Mouse (Mus musculus): Measurements from ENCODE around the gene Fat3. TPM values are rescaled to one million over a fixed set of nuclear protein-coding genes. Genes with fewer than 3 reads are reported as not detected.

The Fat3 gene
- polyA plus RNA-seq, 1 experiment, result not detected

DNA sequence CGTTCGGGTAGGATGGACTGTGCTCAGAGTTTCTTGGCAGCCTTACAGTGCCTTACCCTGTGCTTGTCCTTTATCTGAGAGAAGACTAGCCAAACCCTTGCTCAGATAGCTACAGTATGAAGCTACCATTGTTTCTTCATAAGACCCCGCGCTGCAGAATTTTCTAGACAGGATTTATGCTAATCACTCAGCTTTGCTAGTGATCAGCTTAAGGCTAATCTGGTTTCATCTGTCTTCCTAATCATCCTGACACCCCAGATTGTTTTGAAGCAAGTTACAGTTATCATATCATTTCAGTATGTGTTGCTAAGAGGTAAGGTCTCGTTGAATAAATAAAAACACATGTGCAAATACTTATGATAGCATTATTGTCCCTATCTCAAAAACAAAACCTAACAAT, 493.6 kb downstream of the Fat3 start:
- Histone ChIP-seq H3K36me3 (ENCODE audit: control insufficient read depth, insufficient read depth) (no peaks in the 10 kb centered on the region), H3ac (ENCODE audit: control insufficient read depth, insufficient read length, low read depth) (no peak overlapping the region), H3K79me2 (ENCODE audit: control insufficient read depth, insufficient read depth) (no peaks in the 10 kb centered on the region), H3K27me3 (ENCODE audit: control insufficient read depth, insufficient read depth, insufficient read length) (no peaks in the 10 kb centered on the region), H3K4me3 (ENCODE audit: insufficient read depth, poor library complexity, severe bottlenecking) (no peak overlapping the region), H3K79me3 (ENCODE audit: low read depth) (no peaks in the 10 kb centered on the region)
- TF ChIP-seq MYOG (IDR thresholded peaks at IDR 0.05; ENCODE audit: control insufficient read depth, extremely low read depth, insufficient read length) (no peak), MYOD1 (IDR thresholded peaks at IDR 0.05; ENCODE audit: control insufficient read depth, insufficient read length, low read depth) (no peak), FOSL1 (IDR thresholded peaks at IDR 0.05; ENCODE audit: insufficient read depth, low read length, poor library complexity, severe bottlenecking) (no peak), USF1 (IDR thresholded peaks at IDR 0.05; ENCODE audit: low read depth) (no peak), CEBPB (IDR thresholded peaks at IDR 0.05; ENCODE audit: low read depth) (no peak), CTCF (IDR thresholded peaks at IDR 0.05; ENCODE audit: control insufficient read depth, insufficient read depth, insufficient read length) (no peak), MAX (IDR thresholded peaks at IDR 0.05) (no peak)

DNA sequence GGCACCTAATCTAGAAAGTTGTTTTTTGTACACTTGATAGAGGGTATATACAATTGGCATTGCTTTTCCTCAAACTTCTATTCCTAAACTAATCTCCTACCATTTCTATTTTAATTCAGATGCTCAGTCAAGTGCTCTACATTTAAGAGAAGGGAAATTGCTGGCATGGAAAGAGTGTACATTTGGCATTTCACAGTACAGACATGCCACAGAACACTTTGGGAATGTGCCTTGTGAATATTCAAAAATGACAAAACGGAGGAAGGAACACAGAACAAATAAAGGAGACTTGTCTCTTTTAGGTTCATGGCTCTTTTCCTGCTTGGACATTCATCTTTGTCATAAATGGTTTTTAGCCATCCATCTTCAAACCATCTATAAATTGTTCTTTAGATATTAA, 498.1 kb downstream of the Fat3 start:
- Histone ChIP-seq H3K4me3 (ENCODE audit: insufficient read depth, poor library complexity, severe bottlenecking) (no peak overlapping the region), H3K79me3 (ENCODE audit: low read depth) (no peaks in the 10 kb centered on the region), H3ac (ENCODE audit: control insufficient read depth, insufficient read length, low read depth) (no peak overlapping the region), H3K27me3 (ENCODE audit: control insufficient read depth, insufficient read depth, insufficient read length) (no peaks in the 10 kb centered on the region), H3K36me3 (ENCODE audit: control insufficient read depth, insufficient read depth) (no peaks in the 10 kb centered on the region), H3K79me2 (ENCODE audit: control insufficient read depth, insufficient read depth) (no peaks in the 10 kb centered on the region)
- no peak for TF ChIP-seq USF1 (IDR thresholded peaks at IDR 0.05; ENCODE audit: low read depth)
- TF ChIP-seq MYOG (IDR thresholded peaks at IDR 0.05; ENCODE audit: control insufficient read depth, extremely low read depth, insufficient read length), result no peak
- no peak for TF ChIP-seq CEBPB (IDR thresholded peaks at IDR 0.05; ENCODE audit: low read depth)

DNA sequence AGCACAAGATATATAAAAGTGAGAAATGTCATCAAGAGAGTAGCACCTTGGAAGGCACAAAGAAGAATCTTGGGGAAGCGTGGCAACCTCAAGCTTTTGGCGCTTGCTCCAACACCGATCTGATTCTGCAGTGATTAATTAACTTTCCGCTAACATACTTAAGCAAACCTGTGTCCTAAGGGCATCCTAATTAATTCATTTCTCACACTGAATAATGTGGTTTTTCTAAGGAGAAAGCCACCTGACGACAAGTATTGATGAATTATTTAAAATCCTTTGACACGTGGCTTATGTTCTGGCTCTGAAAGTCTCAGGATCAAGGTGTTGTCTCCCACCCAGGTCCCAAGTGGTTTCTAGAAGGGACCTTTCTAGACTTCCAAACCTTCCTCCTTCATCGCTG, 506.3 kb downstream of the Fat3 start:
- Histone ChIP-seq H3K79me3 (ENCODE audit: low read depth) (no peaks in the 10 kb centered on the region), H3K79me2 (ENCODE audit: control insufficient read depth, insufficient read depth) (no peaks in the 10 kb centered on the region), H3ac (ENCODE audit: control insufficient read depth, insufficient read length, low read depth) (no peak overlapping the region), H3K4me3 (ENCODE audit: insufficient read depth, poor library complexity, severe bottlenecking) (no peak overlapping the region), H3K27me3 (ENCODE audit: control insufficient read depth, insufficient read depth, insufficient read length) (no peaks in the 10 kb centered on the region), H3K36me3 (ENCODE audit: control insufficient read depth, insufficient read depth) (no peaks in the 10 kb centered on the region)
- no peak for TF ChIP-seq MYOD1 (IDR thresholded peaks at IDR 0.05; ENCODE audit: control insufficient read depth, insufficient read length, low read depth)
- no peak for TF ChIP-seq FOSL1 (IDR thresholded peaks at IDR 0.05; ENCODE audit: insufficient read depth, low read length, poor library complexity, severe bottlenecking)
- TF ChIP-seq CEBPB (IDR thresholded peaks at IDR 0.05; ENCODE audit: low read depth), result no peak
- TF ChIP-seq MYOG (IDR thresholded peaks at IDR 0.05; ENCODE audit: control insufficient read depth, extremely low read depth, insufficient read length), result no peak
- no peak for TF ChIP-seq USF1 (IDR thresholded peaks at IDR 0.05; ENCODE audit: low read depth)
- no peak for TF ChIP-seq CTCF (IDR thresholded peaks at IDR 0.05; ENCODE audit: control insufficient read depth, insufficient read depth, insufficient read length)
- no peak for TF ChIP-seq MAX (IDR thresholded peaks at IDR 0.05)

DNA sequence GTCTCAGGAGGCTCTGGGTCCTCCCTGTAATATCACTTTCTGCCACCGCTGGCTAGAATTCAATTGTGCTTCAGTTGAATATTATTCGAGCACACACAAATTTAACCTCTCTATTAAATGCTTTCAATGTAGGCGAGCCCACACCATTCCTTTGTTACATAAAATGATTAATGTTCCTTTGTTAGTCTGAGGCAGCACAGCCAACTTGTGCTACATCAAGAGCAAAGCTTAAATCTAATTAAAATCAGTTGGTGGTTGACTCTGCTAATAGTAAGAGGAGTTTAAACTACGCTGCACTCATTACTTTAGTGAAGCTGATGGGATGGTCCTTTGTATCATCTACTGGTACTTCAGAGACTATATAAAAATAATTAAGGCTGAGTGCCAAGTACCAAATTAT, 506.9 kb downstream of the Fat3 start:
- H3K36me3 ChIP-seq (ENCODE audit: control insufficient read depth, insufficient read depth), result no peaks in the 10 kb centered on the region
- no peak overlapping the region for H3ac ChIP-seq (ENCODE audit: control insufficient read depth, insufficient read length, low read depth)
- no peaks in the 10 kb centered on the region for H3K27me3 ChIP-seq (ENCODE audit: control insufficient read depth, insufficient read depth, insufficient read length)

DNA sequence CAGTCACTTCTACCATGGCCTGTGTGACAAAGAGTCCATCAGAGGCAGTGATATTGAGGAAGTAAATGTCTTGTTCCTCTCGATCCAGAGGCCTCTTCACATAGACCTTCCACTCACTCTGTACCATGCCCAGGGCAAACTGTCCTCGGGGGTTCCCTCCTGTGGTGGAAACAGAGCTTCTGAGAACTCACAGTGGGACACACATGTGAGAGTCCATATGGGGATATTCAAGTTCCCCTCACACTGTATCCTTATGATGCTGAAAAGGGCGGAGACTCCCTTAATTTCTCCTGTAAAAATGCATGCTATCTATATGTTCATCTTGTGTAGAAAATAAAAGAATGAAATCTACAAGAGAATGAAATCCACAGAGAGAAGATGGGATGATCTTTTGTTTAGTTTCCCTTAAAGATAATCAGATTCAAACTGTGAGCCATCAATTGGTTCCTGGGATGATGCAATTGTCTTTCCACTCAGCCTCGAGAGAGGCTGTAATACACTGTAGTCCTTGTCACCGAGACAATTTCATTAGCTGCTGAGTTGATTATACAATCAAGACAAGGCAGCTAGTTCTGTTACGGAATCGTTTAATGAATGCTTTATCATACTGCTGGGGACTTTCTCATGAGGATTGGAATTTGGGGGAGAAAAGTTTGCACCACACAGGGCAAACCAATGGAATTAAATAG, 508.8 kb downstream of the Fat3 start:
- no peaks in the 10 kb centered on the region for H3K79me2 ChIP-seq (ENCODE audit: control insufficient read depth, insufficient read depth)
- H3K79me3 ChIP-seq (ENCODE audit: low read depth), result no peaks in the 10 kb centered on the region
- H3K27me3 ChIP-seq (ENCODE audit: control insufficient read depth, insufficient read depth, insufficient read length), result no peaks in the 10 kb centered on the region
- no peak overlapping the region for H3ac ChIP-seq (ENCODE audit: control insufficient read depth, insufficient read length, low read depth)
- no peaks in the 10 kb centered on the region for H3K36me3 ChIP-seq (ENCODE audit: control insufficient read depth, insufficient read depth)
- no peak overlapping the region for H3K4me3 ChIP-seq (ENCODE audit: insufficient read depth, poor library complexity, severe bottlenecking)
- TF ChIP-seq MYOD1 (IDR thresholded peaks at IDR 0.05; ENCODE audit: control insufficient read depth, insufficient read length, low read depth) (no peak), FOSL1 (IDR thresholded peaks at IDR 0.05; ENCODE audit: insufficient read depth, low read length, poor library complexity, severe bottlenecking) (no peak), MYOG (IDR thresholded peaks at IDR 0.05; ENCODE audit: control insufficient read depth, extremely low read depth, insufficient read length) (no peak), CEBPB (IDR thresholded peaks at IDR 0.05; ENCODE audit: low read depth) (no peak), USF1 (IDR thresholded peaks at IDR 0.05; ENCODE audit: low read depth) (no peak), MAX (IDR thresholded peaks at IDR 0.05) (no peak), CTCF (IDR thresholded peaks at IDR 0.05; ENCODE audit: control insufficient read depth, insufficient read depth, insufficient read length) (no peak)

More for the DNA sequence above, 506.9 kb downstream of the Fat3 start:
- no peak overlapping the region for H3K4me3 ChIP-seq (ENCODE audit: insufficient read depth, poor library complexity, severe bottlenecking)
- TF ChIP-seq MYOD1 (IDR thresholded peaks at IDR 0.05; ENCODE audit: control insufficient read depth, insufficient read length, low read depth) (no peak), MAX (IDR thresholded peaks at IDR 0.05) (no peak), CTCF (IDR thresholded peaks at IDR 0.05; ENCODE audit: control insufficient read depth, insufficient read depth, insufficient read length) (no peak), MYOG (IDR thresholded peaks at IDR 0.05; ENCODE audit: control insufficient read depth, extremely low read depth, insufficient read length) (no peak), FOSL1 (IDR thresholded peaks at IDR 0.05; ENCODE audit: insufficient read depth, low read length, poor library complexity, severe bottlenecking) (no peak), USF1 (IDR thresholded peaks at IDR 0.05; ENCODE audit: low read depth) (no peak), CEBPB (IDR thresholded peaks at IDR 0.05; ENCODE audit: low read depth) (no peak)
- H3K79me3 ChIP-seq (ENCODE audit: low read depth), result no peaks in the 10 kb centered on the region
- H3K79me2 ChIP-seq (ENCODE audit: control insufficient read depth, insufficient read depth), result no peaks in the 10 kb centered on the region

GRCm38 (mm10) chr9:15978317-15978716, 522.8 kb downstream of the Fat3 start:
- Histone ChIP-seq H3K36me3 (ENCODE audit: control insufficient read depth, insufficient read depth) (no peaks in the 10 kb centered on the region), H3ac (ENCODE audit: control insufficient read depth, insufficient read length, low read depth) (no peak overlapping the region), H3K4me3 (ENCODE audit: insufficient read depth, poor library complexity, severe bottlenecking) (no peak overlapping the region), H3K27me3 (ENCODE audit: control insufficient read depth, insufficient read depth, insufficient read length) (no peaks in the 10 kb centered on the region), H3K79me2 (ENCODE audit: control insufficient read depth, insufficient read depth) (no peaks in the 10 kb centered on the region), H3K79me3 (ENCODE audit: low read depth) (no peaks in the 10 kb centered on the region)
- TF ChIP-seq CEBPB (IDR thresholded peaks at IDR 0.05; ENCODE audit: low read depth) (no peak), MYOD1 (IDR thresholded peaks at IDR 0.05; ENCODE audit: control insufficient read depth, insufficient read length, low read depth) (no peak), FOSL1 (IDR thresholded peaks at IDR 0.05; ENCODE audit: insufficient read depth, low read length, poor library complexity, severe bottlenecking) (no peak), MAX (IDR thresholded peaks at IDR 0.05) (no peak), CTCF (IDR thresholded peaks at IDR 0.05; ENCODE audit: control insufficient read depth, insufficient read depth, insufficient read length) (no peak), USF1 (IDR thresholded peaks at IDR 0.05; ENCODE audit: low read depth) (no peak), MYOG (IDR thresholded peaks at IDR 0.05; ENCODE audit: control insufficient read depth, extremely low read depth, insufficient read length) (no peak)

Measured in C2C12 (cell line).